Mouse (Mus musculus): Measurements from ENCODE around the gene Mcpt9.

- TF ChIP-seq CTCF (IDR thresholded peaks at IDR 0.05; ENCODE audit: low read depth) = no peak
- TF ChIP-seq EP300 (IDR thresholded peaks at IDR 0.05; ENCODE audit: low read depth) = no peak
Measured at GRCm38 (mm10) chr14:56057722-56058121, 27.4 kb upstream of the Mcpt9 start.
